Mouse (Mus musculus) frontal cortex, postnatal 10 days (tissue): ENCODE data around the gene Nme6.
A peak's percentile ranks its signal among the peaks of the same experiment; 100 is the strongest.

Experiments
- DNase-seq, 2 experiments: peaks; one replicate each; pipeline ENCODE4 v3.0.0; 2022; ENCODE audit warnings: low spot score in 2 of 2, mixed read lengths in 1 of 2

The Nme6 gene

DNA sequence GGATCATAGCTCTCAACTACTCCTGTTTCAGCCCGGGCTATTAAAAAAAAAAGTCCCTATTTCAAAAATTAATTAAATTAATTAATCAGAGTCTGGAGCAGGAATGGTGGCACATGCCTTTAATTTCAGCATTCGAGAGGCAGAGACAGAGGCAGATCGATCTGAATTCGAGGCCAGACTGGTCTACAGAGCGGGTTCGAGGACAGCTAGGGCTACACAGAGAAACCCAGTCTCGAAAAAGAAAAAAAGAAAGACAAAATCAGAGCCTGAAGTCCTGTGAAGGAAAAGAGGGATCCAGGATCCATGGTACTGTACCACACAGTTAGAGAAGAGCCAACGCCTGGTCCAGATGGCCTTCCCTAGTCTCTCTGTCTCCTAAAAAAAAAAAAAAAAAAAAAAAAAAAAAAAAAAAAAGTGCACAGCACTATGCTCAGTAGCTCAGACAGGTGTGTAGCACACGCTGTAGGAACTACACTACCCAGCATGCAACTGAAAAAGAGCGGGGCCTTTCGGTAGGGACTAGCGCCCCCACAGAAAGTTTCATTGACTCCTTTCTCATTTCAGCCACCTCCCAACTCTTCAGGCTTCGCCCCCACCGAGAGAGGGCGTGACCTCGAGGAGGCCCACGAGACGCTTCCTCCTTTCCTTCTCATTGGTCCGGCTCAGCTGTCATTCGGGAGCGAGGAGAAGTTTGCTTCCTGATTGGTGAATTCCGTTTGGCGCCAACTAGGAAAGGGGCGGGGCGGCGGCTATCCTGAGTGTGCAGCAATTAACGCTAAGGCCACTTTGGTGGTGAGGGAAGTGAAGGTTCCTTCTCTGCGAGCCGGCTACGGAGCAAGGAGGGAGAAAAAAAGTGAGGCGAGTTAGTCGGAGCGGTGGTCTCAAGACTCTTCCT lies 42.5 kb downstream of the Nme6 start, which contains the start of gene Cdc25a:
Gene Cdc25a, plus strand, starts transcription at position 783 of the 895 bp plus-strand sequence.
- peak; percentile 96 for DNase-seq

DNA sequence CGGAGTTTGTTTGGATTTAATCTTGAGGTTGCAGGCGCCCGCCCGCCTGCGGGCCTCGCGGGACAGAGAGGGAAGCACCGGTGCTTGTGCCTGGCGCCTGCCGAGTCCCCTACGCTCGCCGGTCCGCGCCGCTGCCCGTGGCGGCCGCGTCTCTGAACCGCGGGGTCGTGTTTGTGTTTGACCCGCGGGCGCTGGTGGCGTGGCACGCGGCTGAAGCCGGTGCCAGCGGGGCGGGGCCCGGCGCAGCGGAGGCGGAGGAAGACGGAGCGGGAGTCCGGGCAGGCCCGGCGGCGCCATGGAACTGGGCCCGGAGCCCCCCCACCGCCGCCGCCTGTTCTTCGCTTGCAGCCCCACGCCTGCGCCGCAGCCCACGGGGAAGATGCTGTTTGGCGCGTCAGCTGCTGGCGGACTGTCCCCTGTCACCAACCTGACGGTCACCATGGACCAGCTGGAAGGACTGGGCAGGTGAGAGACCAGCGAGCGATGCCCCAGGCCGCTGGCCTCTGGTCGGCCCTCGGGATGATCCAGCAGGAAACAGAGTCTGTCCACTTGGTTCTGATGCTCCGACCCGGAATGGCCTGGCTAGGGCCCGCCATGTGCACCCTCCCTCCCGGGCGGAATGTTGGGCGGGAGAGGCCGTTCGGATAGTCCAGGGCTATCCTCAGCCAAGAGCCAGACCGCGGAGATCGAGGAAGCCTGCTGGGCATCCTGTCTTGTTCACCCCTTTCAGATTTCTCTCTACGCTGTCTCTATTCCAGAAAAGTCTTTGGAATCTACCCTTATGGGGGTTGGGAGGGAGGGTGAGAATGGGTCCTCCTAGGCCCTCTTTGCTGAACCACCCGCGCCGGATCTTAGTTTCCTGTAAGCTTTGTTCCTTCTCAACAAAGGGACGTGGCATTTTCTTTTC lies 43.4 kb downstream of the Nme6 start:
- DNase-seq: peak in 1 of 2 experiments; percentile 55

DNA sequence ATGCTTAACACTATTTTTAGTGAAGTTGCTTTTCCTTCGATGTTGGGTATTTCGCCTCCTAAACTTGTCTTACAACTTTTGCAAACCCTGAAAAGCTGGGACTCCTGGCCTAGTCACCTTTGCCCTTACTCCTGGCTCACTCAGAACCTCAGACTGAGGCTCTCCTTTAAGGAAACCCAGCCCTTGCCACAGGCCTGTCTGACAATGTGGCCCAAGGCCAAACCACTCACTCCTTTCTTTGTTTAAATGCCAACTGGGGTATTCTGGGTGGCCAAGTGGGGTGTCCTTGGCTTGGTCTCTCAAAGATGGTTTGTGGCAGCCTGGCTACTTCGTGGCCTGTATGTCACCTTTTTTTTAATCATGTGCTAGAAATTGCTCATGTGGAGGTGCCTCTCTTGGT lies 44.2 kb downstream of the Nme6 start:
- DNase-seq: no peak

DNA sequence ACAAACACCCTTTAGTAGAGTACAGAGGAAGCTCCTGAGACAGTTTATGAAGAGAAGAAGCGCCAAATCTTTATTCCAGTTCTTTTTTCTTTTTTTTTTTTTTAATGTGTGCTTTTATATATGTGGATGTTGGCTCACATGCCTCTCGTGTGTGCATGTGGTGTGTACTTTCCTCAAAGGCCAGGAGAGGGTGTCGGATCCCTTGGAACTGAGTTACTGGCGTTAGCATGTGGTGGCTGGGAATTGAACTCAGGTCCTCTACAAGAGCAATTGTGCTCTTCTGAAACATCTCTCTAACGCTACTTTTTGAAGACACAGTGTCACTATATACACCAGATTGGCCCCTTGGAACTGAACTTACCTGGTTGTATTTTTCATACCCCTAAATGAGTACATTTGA lies 45.1 kb downstream of the Nme6 start:
- DNase-seq: no peak

DNA sequence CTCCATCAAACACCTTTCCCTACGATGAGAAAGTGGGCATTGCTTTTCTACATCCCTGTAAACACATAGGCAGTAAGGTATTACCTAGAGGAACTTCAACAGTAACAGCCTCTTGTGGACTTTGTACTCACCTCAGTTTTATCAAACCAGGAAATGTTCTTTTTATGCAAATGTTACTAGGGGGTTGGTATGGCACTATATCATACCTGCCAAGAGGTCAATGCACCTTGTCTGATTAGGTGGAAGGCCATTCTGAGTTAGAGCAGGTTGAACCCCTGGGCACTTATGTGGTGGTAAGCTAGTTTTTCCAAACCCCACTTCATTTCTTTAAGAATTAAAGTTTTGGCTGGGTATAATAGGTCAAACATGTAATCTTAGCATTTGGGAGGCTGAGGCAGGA lies 46.8 kb downstream of the Nme6 start:
- no peak for DNase-seq

DNA sequence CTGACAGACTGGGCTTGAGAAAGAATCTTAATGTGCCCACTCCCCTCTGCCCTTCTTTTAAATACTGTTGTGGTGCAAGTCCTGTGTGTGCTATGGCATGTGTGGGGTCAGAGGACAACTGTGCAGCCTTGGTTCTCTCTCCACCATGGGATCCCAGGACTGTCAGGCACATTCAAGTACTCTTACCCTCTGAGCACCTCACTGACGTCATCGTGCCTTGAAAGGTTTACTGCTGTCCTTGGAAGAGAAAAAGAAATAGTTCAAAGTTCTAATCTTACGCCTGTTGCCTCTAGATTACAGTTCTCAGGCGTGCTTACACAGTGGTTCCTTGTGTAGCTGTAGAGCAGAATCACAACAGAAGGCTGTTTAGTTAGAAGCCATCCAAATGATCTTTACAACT lies 53.7 kb downstream of the Nme6 start:
- DNase-seq: no peak

DNA sequence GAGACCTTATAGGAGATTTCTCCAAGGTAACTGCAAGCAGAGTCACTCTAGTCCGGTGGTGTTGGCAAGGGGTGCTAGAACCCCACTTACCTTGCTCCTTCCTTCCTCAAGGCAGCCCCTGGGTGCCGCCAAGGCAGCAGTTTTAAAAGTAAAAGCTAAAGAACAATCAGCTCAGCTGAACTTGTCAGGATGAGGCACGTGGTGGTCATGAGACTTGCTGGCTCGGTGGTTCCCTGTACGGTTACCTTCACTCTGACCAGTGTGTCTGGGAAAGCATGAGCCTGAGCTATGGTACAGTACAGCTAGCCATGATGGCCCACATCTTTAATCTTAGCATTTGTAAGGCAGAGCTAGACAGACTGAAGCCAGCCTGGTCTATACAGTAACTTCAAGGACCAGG lies 54.8 kb downstream of the Nme6 start:
- no peak for DNase-seq

DNA sequence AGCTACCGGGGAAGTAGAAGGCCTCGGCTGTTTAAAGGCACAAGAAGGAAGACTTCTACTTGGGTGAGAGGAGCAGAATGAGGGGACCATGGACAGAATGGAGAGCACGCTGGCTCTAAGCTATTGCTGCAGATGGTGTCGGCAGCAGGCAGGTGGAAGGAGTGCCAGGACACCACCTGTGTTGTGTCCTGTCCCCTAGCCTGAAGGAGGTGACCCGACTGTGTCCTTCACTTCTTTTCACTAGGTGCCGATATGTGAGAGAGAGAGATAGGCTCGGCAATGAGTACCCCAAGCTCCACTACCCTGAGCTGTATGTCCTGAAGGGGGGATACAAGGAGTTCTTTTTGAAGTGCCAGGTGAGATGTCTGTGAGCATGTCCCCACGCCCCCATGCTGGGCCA lies 59.0 kb downstream of the Nme6 start:
- no peak for DNase-seq
